Mouse (Mus musculus) mesoderm, embryonic 11.5 days (tissue): Measurements from ENCODE around the gene Prpf4.

Experiments
- DNase-seq: peaks from one replicate; pipeline ENCODE4 v3.0.0-alpha.2; 2012; ENCODE audit warnings: low read depth, low spot score

The Prpf4 gene

DNA sequence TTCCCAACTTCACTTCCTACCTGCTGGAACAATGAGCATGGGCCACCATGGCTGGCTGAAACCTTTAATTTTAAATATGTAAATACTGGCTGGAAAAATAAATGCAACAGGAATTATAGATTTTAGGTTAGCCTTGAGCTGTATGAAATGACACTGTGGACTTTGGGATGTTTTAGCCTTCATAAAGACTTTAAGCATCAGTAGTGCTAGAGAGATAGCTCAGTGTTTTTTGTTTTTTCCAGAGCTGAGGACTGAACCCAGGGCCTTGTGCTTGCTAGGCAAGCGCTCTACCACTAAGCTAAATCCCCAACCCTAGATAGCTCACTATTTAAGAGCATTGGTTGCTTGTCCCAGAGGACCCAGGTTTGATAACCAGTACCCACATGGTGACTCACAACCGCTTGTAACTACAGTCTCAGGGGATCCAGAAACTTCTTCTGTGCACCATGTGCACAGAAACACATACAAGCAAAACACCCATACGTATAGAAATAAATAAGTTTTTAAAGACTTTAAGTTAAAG, 28.7 kb downstream of the Prpf4 start:
- DNase-seq = no peak

DNA sequence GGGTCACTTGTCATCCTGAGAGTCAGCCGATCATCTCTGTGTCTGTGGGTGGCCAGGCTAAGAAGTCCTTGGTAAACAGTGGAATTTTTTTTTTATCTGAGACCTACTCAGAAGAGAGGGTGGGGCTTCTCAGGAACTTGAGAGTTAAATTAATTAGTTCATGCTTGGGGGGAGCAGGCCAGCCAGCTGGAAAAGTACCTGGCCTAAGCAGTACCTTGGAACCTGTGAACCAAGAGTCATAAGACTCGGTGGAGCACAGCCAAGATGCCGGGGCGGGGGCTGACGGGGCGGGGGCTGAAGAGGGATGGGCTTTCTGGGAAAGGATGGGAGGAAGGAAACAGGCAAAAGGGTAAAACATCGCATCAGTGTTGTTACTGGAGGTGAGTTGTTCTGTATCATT, 29.3 kb downstream of the Prpf4 start:
- no peak for DNase-seq

DNA sequence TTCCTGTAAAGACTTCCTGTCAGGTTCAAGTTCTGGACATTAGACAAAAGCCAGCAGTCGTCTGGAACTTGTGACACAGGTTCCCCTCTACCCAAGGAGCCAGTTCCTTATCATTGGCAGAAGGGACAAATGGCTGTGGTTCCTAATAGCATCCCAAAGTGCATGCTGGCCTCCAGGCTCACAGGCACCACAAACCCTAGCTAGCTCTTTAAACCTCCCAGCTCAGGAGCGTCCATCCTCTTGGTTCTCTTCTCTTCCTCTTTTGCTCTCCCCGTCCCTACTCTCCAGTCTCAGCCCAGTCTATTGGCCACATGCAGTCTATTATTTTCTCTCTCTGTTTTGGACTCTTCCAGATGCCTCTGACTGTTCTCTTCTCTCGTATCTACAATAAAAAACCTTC, 31.2 kb downstream of the Prpf4 start:
- no peak for DNase-seq

DNA sequence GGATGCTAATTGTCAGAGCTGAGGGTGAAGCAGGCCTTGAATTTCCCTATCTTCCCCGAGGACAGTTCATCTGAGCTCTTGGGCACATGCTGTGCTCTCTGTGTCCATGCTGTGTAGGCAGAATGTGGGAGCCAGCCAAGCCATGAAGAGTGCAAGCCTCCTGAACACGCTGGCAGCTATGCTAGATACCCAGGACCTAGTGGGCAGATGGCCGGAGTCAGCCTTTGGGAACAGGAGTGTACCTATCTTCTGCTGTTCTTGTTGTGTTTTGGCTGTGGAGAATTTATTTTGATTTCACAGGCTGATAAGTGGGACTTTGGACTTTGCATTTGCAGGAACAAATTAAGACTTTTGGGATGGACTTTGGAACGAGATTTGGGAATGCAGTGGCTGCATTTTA, 31.9 kb downstream of the Prpf4 start:
- no peak for DNase-seq

DNA sequence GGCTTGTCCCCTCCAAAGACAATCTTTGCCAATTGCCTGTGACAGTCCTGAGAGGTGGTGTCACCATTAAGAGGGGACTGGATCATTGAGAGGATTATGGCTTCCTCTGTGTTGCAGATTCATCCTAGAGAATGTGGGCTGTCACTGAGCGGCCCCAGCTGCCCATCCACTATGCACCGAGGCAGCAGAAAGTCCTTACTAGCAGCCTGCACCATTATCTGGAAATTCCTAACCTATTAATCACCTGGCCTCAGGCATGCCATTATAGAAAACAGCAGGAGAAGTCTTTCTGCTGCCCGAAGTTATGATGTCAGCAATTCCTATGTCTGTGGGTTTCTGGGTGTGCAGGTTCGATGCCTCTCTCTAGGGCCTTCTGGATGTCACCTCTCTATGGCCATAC, 32.4 kb downstream of the Prpf4 start:
- no peak for DNase-seq

DNA sequence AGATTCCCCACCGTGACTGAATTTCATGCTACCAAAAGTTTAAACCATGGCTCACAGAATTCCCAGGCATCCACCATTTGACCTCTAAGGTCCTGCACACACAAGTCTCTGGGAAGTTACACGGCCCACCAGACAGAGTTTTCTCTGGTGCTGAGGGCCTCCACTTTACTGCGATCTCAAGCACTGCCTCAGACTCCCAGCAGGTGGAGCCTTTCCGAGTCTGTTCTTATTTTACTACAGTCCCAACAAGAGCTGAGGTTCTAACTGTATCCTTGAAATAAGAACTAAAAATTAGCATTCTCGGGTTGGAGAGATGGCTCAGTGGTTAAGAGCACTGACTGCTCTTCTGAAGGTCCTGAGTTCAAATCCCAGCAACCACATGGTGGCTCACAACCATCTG, 46.4 kb downstream of the Prpf4 start:
- DNase-seq = peak; percentile 29

DNA sequence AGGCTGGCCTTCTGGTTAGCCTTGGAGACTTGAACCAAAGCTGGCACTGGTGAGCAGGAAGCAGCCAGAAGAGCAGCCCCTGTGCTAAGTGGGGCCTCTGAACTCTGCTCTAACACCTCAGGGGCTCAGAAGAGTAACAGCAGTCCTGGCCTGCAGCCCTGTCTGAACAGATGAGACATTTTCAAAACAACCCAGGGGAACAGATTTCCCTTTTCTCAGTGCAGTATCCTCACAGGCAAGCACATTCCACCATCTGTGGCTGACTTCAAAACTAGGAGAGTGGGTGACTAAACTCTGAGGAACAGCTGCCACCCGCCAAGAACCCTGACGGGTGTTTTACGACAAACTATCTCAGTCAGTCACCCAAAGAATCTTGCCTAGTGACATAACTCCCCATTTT, 50.5 kb downstream of the Prpf4 start:
- no peak for DNase-seq

DNA sequence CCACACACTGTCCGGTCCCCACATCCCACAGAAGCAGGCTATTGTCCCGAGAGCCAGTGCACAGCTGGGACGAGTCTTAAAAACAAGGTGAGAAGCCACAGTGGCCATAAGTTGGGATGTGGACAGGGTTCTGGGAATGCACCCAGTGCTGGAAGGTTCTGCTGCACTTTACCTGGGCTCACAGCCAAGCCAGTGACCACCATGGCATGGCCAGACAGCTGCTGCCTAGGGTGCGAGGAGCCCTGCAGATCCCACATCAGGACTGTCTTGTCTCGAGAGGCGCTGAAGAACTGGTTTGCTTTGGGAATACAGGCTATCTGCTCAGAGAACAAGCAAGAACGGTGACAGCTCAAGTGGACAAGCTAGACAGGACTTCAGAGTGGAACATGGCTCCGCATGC, 51.8 kb downstream of the Prpf4 start:
- DNase-seq = no peak

DNA sequence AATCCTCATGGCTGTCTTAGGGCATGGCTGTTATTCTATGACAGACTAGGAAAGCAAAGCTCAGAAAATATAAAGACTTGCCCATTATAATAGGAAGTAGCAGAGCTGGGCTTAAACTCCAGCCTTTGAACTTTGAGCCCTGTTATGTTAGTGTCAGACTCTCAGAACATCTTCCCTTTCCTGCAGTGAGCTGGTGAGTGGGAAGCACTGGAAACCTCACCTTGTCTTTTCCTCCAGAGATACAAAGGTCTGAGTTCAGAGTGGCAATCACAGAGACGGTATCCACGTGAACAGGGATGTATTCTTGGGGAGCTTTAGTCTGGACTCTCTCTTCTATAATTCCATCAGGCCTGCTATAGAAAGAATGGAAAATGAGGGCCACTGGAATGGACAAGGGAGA, 54.5 kb downstream of the Prpf4 start:
- DNase-seq = no peak

DNA sequence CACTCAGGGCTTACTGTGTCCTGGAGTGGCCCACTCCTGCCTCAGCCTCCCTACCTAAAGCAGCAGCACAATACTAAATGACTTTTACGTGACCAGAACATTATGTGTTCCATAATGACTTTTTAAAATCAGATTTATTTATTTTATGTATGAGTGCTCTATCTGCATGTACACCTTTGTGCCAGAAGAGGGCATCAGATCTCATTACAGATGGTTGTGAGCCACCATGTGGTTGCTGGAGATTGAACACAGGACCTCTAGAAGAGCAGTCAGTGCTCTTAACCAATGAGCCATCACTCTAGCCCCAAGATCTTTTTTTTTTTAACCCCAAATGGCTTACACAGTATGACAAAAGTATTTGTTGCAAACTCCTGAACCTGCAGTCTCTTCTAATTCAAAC, 59.6 kb downstream of the Prpf4 start:
- no peak for DNase-seq

DNA sequence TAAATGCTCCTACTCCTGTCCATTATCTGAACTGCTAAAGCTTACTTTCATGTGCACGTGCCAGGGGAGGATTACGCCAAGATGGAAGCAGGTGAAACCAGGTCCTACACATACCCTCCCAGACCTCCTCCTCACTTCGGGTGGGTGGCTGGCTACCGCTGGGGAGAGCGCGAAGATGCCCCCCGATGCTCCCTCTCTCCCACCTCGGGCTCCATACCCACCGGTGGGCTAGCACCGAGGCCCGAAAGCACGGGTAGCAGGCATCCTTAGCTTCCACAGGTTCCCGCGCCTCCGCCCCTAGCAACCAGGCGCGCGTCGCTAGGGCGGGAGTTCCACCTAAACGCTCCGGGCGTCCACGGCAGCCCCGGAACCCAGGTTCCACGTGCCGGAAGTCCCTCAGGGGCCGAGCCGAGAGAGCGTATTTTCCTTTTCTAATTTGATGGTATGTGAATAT, 62.0 kb downstream of the Prpf4 start, which contains the start of gene Wdr31:
Gene Wdr31, minus strand, starts transcription at position 299 of the 454 bp plus-strand sequence.
- DNase-seq = peak; percentile 84

DNA sequence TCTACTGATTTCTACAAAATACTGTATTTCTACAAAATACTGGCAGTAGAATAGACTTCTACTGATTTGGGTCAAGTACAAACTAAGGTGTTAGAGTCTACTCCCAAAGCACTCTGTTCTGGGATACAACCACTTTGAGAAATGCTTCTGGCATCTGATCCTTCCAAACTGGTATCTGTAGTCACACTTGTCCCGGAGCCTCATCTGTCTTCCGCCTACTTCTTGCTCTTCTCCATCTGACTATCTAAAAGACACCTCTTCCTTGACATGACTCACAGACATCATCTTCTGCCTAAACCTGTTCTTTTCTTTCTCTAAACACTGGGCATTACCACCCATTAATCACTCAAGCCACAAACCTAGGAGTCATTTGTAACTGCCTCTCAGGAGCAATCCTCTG, 63.5 kb downstream of the Prpf4 start:
- no peak for DNase-seq

DNA sequence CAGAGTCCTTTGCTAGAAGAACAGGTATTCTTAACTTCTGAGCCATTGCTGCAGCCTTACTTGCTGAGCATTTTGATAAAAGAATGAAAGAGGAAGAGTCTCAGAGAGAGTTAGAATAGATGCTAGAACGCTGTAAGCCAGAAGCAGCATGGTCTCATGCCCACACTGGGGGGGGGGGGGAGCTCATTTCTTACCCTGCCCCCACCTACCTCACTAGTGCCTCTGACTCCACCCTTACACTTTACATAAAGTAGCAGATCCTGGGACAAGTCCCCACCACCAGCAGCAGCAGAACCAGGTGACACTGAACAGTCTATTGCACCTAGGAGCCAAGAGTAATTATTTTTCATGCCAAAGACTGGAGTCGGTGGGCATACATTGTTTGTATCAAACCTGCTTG, 66.5 kb downstream of the Prpf4 start:
- DNase-seq = no peak

DNA sequence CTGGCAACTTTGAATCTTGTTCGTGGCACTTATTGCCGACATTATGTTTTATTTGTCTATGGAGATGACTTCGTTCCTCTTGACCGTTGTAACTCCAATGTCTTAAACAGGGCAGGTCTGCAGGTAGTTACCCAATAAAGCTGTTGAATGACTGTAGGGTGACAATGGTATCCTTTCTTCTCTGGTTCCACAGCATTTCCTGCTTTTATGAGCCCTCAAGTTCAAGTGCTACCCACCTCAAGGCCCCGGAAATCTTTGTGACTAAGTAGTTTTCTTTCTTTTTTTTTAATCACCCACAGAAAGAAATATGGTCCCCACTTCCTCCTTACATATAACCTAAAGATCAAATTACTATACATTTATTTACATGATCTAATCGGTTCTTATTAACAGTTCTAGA, 67.2 kb downstream of the Prpf4 start:
- DNase-seq = no peak
